Mouse (Mus musculus) forebrain, embryonic 15.5 days (tissue): ENCODE data around the gene Zfp553. TPM values are rescaled to one million over a fixed set of nuclear protein-coding genes. Genes with fewer than 3 reads are reported as not detected.
"Not testable (repeated sequence)": the region's sequence is repeated elsewhere in the genome, so short reads cannot be mapped to it uniquely, and the experiment has no call there.

Experiments
- ATAC-seq: fragments of 200-750 bp; cut with Nextera tagmentation; replicated peaks from 2 replicates; pipeline ENCODE4 v1.8.0; 2017; ENCODE audit warnings: mild to moderate bottlenecking, moderate TSS enrichment, moderate library complexity
- H3K27ac ChIP-seq: fragments of 300-500 bp; sonication (generic); replicated peaks from 2 replicates; pipeline ENCODE4 v1.5.1; 2015; ENCODE audit warnings: mild to moderate bottlenecking, inconsistent platforms
- H3K27me3 ChIP-seq: fragments of 300-500 bp; sonication (generic); 2 replicates; pipeline ENCODE4 v1.6.1; 2015; ENCODE audit warnings: inconsistent platforms
- H3K36me3 ChIP-seq: fragments of 300-500 bp; sonication (generic); 2 replicates; pipeline ENCODE4 v1.6.1; 2015; ENCODE audit warnings: mild to moderate bottlenecking, inconsistent platforms
- H3K4me1 ChIP-seq: fragments of 300-500 bp; sonication (generic); 2 replicates; pipeline ENCODE4 v1.6.1; 2015; ENCODE audit warnings: inconsistent platforms
- H3K4me2 ChIP-seq: fragments of 300-500 bp; sonication (generic); replicated peaks from 2 replicates; pipeline ENCODE4 v1.6.1; 2015; ENCODE audit warnings: mild to moderate bottlenecking, inconsistent platforms
- H3K4me3 ChIP-seq: fragments of 300-500 bp; sonication (generic); 2 replicates; pipeline ENCODE4 v1.5.1; 2015; ENCODE audit warnings: mild to moderate bottlenecking, inconsistent platforms
- H3K9ac ChIP-seq: fragments of 300-500 bp; sonication (generic); replicated peaks from 2 replicates; pipeline ENCODE4 v1.6.1; 2015; ENCODE audit warnings: mild to moderate bottlenecking, inconsistent platforms
- H3K9me3 ChIP-seq: fragments of 300-500 bp; sonication (generic); 2 replicates; pipeline ENCODE4 v1.6.1; 2016; ENCODE audit warnings: inconsistent platforms
- WGBS: fragments of 180-500 bp; shearing (Covaris S2); methylation state at CpG from one replicate; pipeline ENCODE4 v1.1.7; 2015; ENCODE audit warnings: mixed read lengths; 5-methylcytosine and 5-hydroxymethylcytosine counted together
- polyA plus RNA-seq: library from polyadenylated mRNA; unstranded; fragments of >200 nt; fragmentation: Nextera tagmentation; extraction: Ambion mirVana; gene quantifications from 2 replicates; pipeline ENCODE4 v1.2.1, GENCODE M21; 2015

The Zfp553 gene
- polyA plus RNA-seq, 1 experiment from 2014 or later = 71.5 TPM

GRCm38 (mm10) chr7:127244658-127245510 is 12.0 kb downstream of the Zfp553 start:
- H3K36me3 ChIP-seq = peaks cover 9% of the 10 kb centered on the region
- peak overlapping the region; percentile 91 for H3K27ac ChIP-seq
- H3K4me1 ChIP-seq = peaks cover 29% of the 10 kb centered on the region
- H3K4me2 ChIP-seq = peak overlapping the region; percentile 81
- no peaks in the 10 kb centered on the region for H3K9me3 ChIP-seq
- H3K27me3 ChIP-seq = no peaks in the 10 kb centered on the region
- 13% methylated on average over 27 of the region's 33 CpGs for WGBS
- peak overlapping the region; percentile 85 for H3K4me3 ChIP-seq
- peak overlapping the region; percentile 95 for H3K9ac ChIP-seq
- ATAC-seq = peak; percentile 77

GRCm38 (mm10) chr7:127250511-127250910 is 17.6 kb downstream of the Zfp553 start:
- H3K4me2 ChIP-seq, H3K27ac ChIP-seq, ATAC-seq, H3K4me3 ChIP-seq, H3K36me3 ChIP-seq, H3K27me3 ChIP-seq, H3K9me3 ChIP-seq, H3K9ac ChIP-seq: not testable (repeated sequence)
- peaks cover 30% of the 10 kb centered on the region for H3K4me1 ChIP-seq
- 90% methylated on average over 8 of the region's 8 CpGs for WGBS

- Histone ChIP-seq H3K9ac (no peak overlapping the region), H3K4me1 (peaks cover 15% of the 10 kb centered on the region), H3K4me3 (no peak overlapping the region), H3K27me3 (no peaks in the 10 kb centered on the region), H3K27ac (no peak overlapping the region), H3K36me3 (peaks cover 8% of the 10 kb centered on the region), H3K4me2 (no peak overlapping the region), H3K9me3 (no peaks in the 10 kb centered on the region)
- WGBS = 86% methylated on average over 2 of the region's 2 CpGs
- no peak for ATAC-seq
Measured at GRCm38 (mm10) chr7:127252414-127252813, 19.6 kb downstream of the Zfp553 start.

- ATAC-seq = no peak
- H3K4me3 ChIP-seq = peak overlapping the region; percentile 60
- WGBS = 80% methylated on average over 6 of the region's 6 CpGs
Measured at GRCm38 (mm10) chr7:127253341-127253740, 20.5 kb downstream of the Zfp553 start.

GRCm38 (mm10) chr7:127253821-127254769 is 21.2 kb downstream of the Zfp553 start:
- ATAC-seq = peak; percentile 94
- Histone ChIP-seq H3K4me1 (peaks cover 18% of the 10 kb centered on the region), H3K4me2 (peak overlapping the region; percentile 84), H3K36me3 (peaks cover 8% of the 10 kb centered on the region), H3K9ac (peak overlapping the region; percentile 71), H3K27me3 (no peaks in the 10 kb centered on the region), H3K9me3 (no peaks in the 10 kb centered on the region), H3K27ac (peak overlapping the region; percentile 91), H3K4me3 (peak overlapping the region; percentile 60)
- WGBS = under 1% methylated on average over 135 of the region's 136 CpGs

More at GRCm38 (mm10) chr7:127253341-127253740, 20.5 kb downstream of the Zfp553 start:
- H3K4me2 ChIP-seq = peak overlapping the region; percentile 84
- peaks cover 8% of the 10 kb centered on the region for H3K36me3 ChIP-seq
- peaks cover 15% of the 10 kb centered on the region for H3K4me1 ChIP-seq
- no peaks in the 10 kb centered on the region for H3K9me3 ChIP-seq
- peak overlapping the region; percentile 91 for H3K27ac ChIP-seq
- peak overlapping the region; percentile 68 for H3K9ac ChIP-seq
- H3K27me3 ChIP-seq = no peaks in the 10 kb centered on the region

- H3K4me1 ChIP-seq = peaks cover 27% of the 10 kb centered on the region
- peak overlapping the region; percentile 91 for H3K27ac ChIP-seq
- H3K27me3 ChIP-seq = no peaks in the 10 kb centered on the region
- no peak for ATAC-seq
- H3K36me3 ChIP-seq = peaks cover 4% of the 10 kb centered on the region; the same call in 1 of the 2 replicates
- WGBS = 38% methylated on average over 4 of the region's 4 CpGs
- no peaks in the 10 kb centered on the region for H3K9me3 ChIP-seq
- H3K9ac ChIP-seq = peak overlapping the region; percentile 71
- peak overlapping the region; percentile 60 for H3K4me3 ChIP-seq
- H3K4me2 ChIP-seq = peak overlapping the region; percentile 84
Measured at GRCm38 (mm10) chr7:127255008-127255407, 22.1 kb downstream of the Zfp553 start.

- Histone ChIP-seq H3K4me1 (peaks cover 30% of the 10 kb centered on the region), H3K4me2 (no peak overlapping the region), H3K9me3 (no peaks in the 10 kb centered on the region), H3K4me3 (no peak overlapping the region), H3K27me3 (no peaks in the 10 kb centered on the region), H3K36me3 (peaks cover 4% of the 10 kb centered on the region; the same call in 1 of the 2 replicates), H3K9ac (no peak overlapping the region), H3K27ac (no peak overlapping the region)
- WGBS = 96% methylated on average over 2 of the region's 2 CpGs
- ATAC-seq = no peak
Measured at GRCm38 (mm10) chr7:127255965-127256364, 23.1 kb downstream of the Zfp553 start.

GRCm38 (mm10) chr7:127256518-127256917 is 23.7 kb downstream of the Zfp553 start:
- H3K27me3 ChIP-seq = no peaks in the 10 kb centered on the region
- no peak overlapping the region for H3K4me3 ChIP-seq
- 89% methylated on average over 5 of the region's 5 CpGs for WGBS
- H3K36me3 ChIP-seq = peaks cover 4% of the 10 kb centered on the region; the same call in 1 of the 2 replicates
- H3K4me1 ChIP-seq = peaks cover 34% of the 10 kb centered on the region
- no peak for ATAC-seq
- H3K9ac ChIP-seq = no peak overlapping the region
- no peaks in the 10 kb centered on the region for H3K9me3 ChIP-seq
- no peak overlapping the region for H3K4me2 ChIP-seq
- no peak overlapping the region for H3K27ac ChIP-seq

- peak overlapping the region; percentile 64 for H3K9ac ChIP-seq
- ATAC-seq = no peak
- WGBS = 67% methylated on average over 8 of the region's 8 CpGs
Measured at GRCm38 (mm10) chr7:127259186-127259905, 26.5 kb downstream of the Zfp553 start.

GRCm38 (mm10) chr7:127260309-127261111 is 27.6 kb downstream of the Zfp553 start, which contains the start of gene Dctpp1:
Dctpp1 (minus strand) TSS chr7:127260709.
- Histone ChIP-seq H3K9ac (peak within 1 kb of the TSS; percentile 64), H3K4me3 (peak within 1 kb of the TSS; percentile 70), H3K9me3 (no peaks in the 10 kb centered on the region), H3K4me1 (peaks cover 19% of the 10 kb centered on the region), H3K27me3 (no peaks in the 10 kb centered on the region), H3K4me2 (peak within 1 kb of the TSS; percentile 77), H3K27ac (peak within 1 kb of the TSS; percentile 39), H3K36me3 (peaks cover 4% of the 10 kb centered on the region; the same call in 1 of the 2 replicates)
- peak; percentile 99 for ATAC-seq
- WGBS = under 1% methylated on average over 50 of the region's 50 CpGs

More at GRCm38 (mm10) chr7:127259186-127259905, 26.5 kb downstream of the Zfp553 start:
- H3K9me3 ChIP-seq = no peaks in the 10 kb centered on the region
- H3K4me1 ChIP-seq = peaks cover 27% of the 10 kb centered on the region
- H3K36me3 ChIP-seq = peaks cover 4% of the 10 kb centered on the region; the same call in 1 of the 2 replicates
- no peaks in the 10 kb centered on the region for H3K27me3 ChIP-seq
- H3K4me2 ChIP-seq = peak overlapping the region; percentile 77
- H3K27ac ChIP-seq = no peak overlapping the region
- H3K4me3 ChIP-seq = peak overlapping the region; percentile 70
